Mouse (Mus musculus): ENCODE measurements around the gene Spcs2.
"Not testable (repeated sequence)": the region's sequence is repeated elsewhere in the genome, so short reads cannot be mapped to it uniquely, and the experiment has no call there.

Spcs2 gene

DNA sequence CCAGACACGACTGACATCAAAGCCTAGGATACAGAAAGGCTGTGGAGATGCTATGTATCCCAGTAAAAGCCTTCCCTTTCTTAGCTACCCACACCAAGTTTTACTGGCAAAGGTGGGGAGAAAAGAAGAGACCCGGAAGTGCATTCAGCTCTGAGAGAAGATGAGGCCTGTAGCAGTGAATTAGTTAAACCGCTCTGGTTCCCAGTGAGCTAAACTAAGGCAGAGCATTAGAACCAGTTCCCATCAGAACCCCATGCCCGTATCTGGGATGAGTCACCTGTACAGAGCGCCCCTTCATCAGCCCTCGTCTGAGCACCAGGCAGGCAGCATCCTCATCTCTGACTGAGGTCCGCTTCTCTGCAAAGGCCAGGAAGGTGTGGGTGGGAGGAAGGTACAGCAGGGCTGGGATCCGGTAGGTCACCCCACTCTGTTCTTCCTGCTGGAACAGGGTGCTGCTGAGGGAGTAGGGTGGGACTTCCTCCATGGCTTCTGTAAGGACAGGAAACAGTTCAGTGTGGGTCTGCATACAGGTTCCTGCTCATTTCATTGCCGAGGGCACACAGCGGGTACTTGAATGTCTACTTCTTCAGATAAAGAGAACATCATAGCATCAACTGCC is 40.1 kb downstream of the Spcs2 start:
- no peak for DNase-seq

- no peak for DNase-seq
These were observed 40.8 kb downstream of the Spcs2 start for GRCm38 (mm10) chr7:99822426-99822825.

GRCm38 (mm10) chr7:99821953-99822352 is 41.3 kb downstream of the Spcs2 start:
- DNase-seq, result no peak

GRCm38 (mm10) chr7:99818181-99818725 is 45.0 kb downstream of the Spcs2 start:
- peak in 1 of 2 experiments; percentile 13 for DNase-seq

DNA sequence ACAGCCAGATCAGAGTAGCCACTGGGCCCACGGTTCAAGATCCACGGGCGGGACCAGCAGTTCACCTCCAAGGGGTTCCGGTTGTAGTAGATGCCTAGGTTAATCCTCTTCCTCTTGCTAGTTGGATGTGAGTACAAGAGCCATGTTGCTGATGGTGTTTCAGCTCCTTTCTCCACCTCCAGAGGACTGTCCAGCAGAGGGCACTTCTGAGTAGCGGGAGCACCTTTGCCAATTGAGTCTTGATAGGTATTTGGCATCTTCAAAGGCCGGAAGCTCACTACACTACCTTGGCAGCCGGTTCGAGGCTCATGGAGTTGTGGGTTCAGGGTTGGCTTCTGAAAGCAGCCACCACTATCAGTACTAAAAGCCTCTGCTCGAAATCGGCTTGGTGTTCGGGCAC is 49.9 kb downstream of the Spcs2 start:
- DNase-seq, result peak; percentile 52 to 54

- no peak for DNase-seq
These were observed 51.6 kb downstream of the Spcs2 start for GRCm38 (mm10) chr7:99811661-99812060.

- no peak for DNase-seq
These were observed 52.4 kb downstream of the Spcs2 start for GRCm38 (mm10) chr7:99810814-99811213.

DNA sequence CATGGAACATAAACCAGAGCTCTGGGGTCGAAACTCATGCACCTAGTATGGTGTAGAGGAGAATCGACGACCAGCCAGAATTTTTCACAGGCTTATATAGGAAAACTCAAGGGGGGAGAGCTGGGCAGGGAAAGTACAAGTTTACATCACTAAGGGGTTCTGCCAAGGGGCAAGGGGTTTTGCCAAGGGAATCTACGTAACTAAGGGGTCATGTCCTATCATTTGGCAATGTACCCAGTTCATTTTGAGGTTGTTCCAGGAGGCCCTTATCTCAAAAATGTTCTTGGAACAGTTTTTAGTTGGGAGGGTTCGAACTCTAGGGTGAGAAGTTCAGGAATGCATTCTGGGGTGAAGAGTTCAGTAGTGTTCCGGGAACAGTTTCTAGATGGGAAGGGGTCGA is 56.2 kb downstream of the Spcs2 start:
- not testable (repeated sequence) for DNase-seq

GRCm38 (mm10) chr7:99805340-99805739 is 57.9 kb downstream of the Spcs2 start:
- DNase-seq, result no peak

- DNase-seq, result not testable (repeated sequence)
These were observed 59.2 kb downstream of the Spcs2 start for GRCm38 (mm10) chr7:99804033-99804432.

GRCm38 (mm10) chr7:99803535-99803934 is 59.7 kb downstream of the Spcs2 start:
- DNase-seq, result no peak

GRCm38 (mm10) chr7:99799118-99799517 is 64.1 kb downstream of the Spcs2 start:
- no peak for DNase-seq

- peak; percentile 75 to 81 for DNase-seq
These were observed 65.2 kb downstream of the Spcs2 start for GRCm38 (mm10) chr7:99797911-99798647.

GRCm38 (mm10) chr7:99797261-99797660 is 66.0 kb downstream of the Spcs2 start:
- DNase-seq, result no peak

- peak in 1 of 2 experiments; percentile 6 for DNase-seq
These were observed 66.8 kb downstream of the Spcs2 start for GRCm38 (mm10) chr7:99796471-99796870.

DNA sequence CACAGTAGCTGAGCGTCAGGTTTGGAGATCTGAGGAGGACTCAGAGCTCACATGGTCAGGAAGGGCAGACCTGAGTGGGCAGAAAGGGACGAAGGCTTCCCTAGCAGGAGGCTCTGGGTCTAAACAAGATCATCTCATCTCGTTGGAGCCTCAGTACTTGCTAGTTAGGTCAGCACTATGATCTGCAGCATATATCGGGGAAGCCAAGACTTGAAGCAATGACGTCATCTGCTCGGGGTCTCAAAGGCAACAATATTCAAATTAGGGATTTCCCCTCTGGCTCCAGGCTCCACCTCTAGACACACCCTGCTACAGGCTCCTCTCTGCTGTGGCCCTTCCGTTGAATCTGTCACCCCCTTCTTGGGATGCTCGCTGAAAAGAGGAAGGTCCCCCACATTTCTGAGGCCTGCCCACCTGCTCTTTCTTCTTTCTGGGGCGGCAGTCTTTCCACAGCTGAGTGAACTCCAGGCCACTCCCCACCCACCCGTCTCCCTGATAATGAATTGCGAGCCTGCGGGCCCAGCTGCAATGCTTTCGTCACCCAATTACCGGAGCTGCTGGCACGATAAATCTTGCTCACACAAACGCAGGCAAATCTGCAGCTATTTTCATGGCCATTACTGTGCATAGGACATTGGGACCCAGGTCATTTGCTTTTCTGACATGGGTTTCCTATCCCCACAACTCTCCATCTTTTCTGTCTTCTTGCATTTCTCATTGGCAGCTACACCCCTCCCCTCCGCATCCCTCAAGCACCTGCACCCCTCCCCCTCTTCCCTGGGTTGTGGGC is 67.9 kb downstream of the Spcs2 start:
- peak; percentile 85 to 89 for DNase-seq

DNA sequence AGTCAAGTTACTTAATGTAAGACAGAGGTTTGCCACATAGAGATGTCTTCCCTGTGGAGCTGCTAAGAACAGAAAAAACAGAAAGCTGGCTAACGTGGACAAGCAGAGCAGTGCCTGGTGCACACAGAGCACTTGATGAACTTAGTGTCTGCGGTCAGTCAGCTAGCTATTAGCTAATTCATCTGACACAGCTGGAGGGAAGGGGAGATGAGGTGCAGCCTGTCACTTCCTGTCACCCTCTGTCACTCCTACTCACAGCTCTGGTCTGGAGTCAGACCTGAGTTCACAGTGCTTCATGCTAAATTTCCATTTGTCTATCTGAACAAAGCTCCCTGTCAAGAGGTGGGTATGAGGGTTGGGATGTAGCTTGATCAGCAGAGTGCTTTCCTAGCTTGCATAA is 69.2 kb downstream of the Spcs2 start:
- DNase-seq, result peak in 1 of 2 experiments; percentile 12

GRCm38 (mm10) chr7:99790816-99791215 is 72.4 kb downstream of the Spcs2 start:
- no peak for DNase-seq

DNA sequence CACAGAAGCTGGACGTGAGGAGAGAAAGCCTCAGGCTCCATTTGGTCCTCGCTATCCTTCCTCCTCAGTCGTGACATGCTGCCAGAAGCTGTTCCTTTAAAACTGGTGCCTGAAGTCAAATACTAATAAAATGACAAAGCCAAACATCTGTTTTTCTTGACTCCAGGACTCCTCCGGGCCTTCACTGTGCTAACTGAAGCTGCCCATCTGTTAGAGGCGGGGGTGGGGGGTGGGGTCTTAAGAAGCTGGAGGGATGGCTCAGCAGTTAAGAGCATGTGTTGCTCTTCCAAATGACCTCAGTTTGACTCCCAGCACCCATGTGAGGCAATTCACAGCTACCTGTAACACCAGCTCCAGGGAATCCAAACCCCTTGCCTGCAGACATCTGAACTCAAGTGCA is 74.7 kb downstream of the Spcs2 start:
- no peak for DNase-seq

DNA sequence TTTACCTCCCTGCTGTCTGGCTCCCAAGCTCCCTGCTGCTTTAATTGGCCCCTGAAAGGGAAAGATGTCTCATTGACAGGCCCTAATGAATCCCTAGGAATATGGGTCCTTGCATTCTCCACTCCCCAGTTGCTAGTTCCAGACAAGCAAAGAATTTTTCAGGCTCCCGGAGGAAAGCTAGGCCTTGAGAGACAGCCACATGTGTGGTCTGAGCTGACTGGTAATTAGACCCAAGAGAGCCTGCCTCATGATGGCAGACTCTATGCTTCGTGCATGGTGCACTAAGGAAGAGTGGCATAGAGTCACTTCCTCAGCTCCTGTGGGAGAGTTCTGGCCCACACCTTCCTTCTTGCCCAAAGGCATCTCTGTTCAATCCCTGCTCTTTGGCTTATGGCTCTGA is 75.3 kb downstream of the Spcs2 start:
- no peak for DNase-seq
